Mouse (Mus musculus) T-cell, adult 2 months (primary cell): Measurements from ENCODE around the gene Btd.

ENCODE experiments used
- DNase-seq: peaks from one replicate; pipeline ENCODE4 v3.0.0; 2022; ENCODE audit warnings: low spot score

Gene Btd

GRCm38 (mm10) chr14:31664903-31665565 lies 24.2 kb downstream of the Btd start:
- DNase-seq = peak; percentile 67

GRCm38 (mm10) chr14:31665566-31665940 lies 24.7 kb downstream of the Btd start:
- DNase-seq = no peak

GRCm38 (mm10) chr14:31666931-31667705 lies 26.3 kb downstream of the Btd start:
- DNase-seq = no peak

- no peak for DNase-seq
Measured at GRCm38 (mm10) chr14:31667741-31668140, 26.9 kb downstream of the Btd start.

- no peak for DNase-seq
Measured at GRCm38 (mm10) chr14:31668326-31668725, 27.5 kb downstream of the Btd start.

GRCm38 (mm10) chr14:31669161-31669611 lies 28.4 kb downstream of the Btd start:
- DNase-seq = no peak

GRCm38 (mm10) chr14:31669642-31670490 lies 29.0 kb downstream of the Btd start:
- DNase-seq = peak; percentile 82

- no peak for DNase-seq
Measured at GRCm38 (mm10) chr14:31671635-31672320, 30.9 kb downstream of the Btd start.

- no peak for DNase-seq
Measured at GRCm38 (mm10) chr14:31680656-31681055, 39.8 kb downstream of the Btd start.

GRCm38 (mm10) chr14:31681291-31681690 lies 40.5 kb downstream of the Btd start:
- no peak for DNase-seq

GRCm38 (mm10) chr14:31681931-31682555 lies 41.2 kb downstream of the Btd start:
- DNase-seq = no peak

- DNase-seq = no peak
Measured at GRCm38 (mm10) chr14:31683610-31684009, 42.8 kb downstream of the Btd start.

- no peak for DNase-seq
Measured at GRCm38 (mm10) chr14:31684343-31685040, 43.7 kb downstream of the Btd start.

GRCm38 (mm10) chr14:31685680-31686079 lies 44.9 kb downstream of the Btd start:
- no peak for DNase-seq

- DNase-seq = no peak
Measured at GRCm38 (mm10) chr14:31686231-31686630, 45.4 kb downstream of the Btd start.

GRCm38 (mm10) chr14:31692536-31692935 lies 51.7 kb downstream of the Btd start:
- no peak for DNase-seq

GRCm38 (mm10) chr14:31696206-31696984 lies 55.6 kb downstream of the Btd start:
- no peak for DNase-seq

- peak; percentile 8 for DNase-seq
Measured at GRCm38 (mm10) chr14:31696985-31697303, 56.1 kb downstream of the Btd start.

GRCm38 (mm10) chr14:31697346-31697745 lies 56.5 kb downstream of the Btd start:
- DNase-seq = no peak

GRCm38 (mm10) chr14:31697755-31698154 lies 56.9 kb downstream of the Btd start:
- DNase-seq = no peak
